Mouse (Mus musculus) c-Kit-positive CD71-negative TER-119-negative erythroid progenitor cells, embryonic 14.5 days (primary cell): ENCODE results near the gene Anxa5.

Experiments
- DNase-seq: peaks from one replicate; pipeline ENCODE4 v3.0.0-alpha.2; 2013; ENCODE audit warnings: low read depth

The Anxa5 gene

DNA sequence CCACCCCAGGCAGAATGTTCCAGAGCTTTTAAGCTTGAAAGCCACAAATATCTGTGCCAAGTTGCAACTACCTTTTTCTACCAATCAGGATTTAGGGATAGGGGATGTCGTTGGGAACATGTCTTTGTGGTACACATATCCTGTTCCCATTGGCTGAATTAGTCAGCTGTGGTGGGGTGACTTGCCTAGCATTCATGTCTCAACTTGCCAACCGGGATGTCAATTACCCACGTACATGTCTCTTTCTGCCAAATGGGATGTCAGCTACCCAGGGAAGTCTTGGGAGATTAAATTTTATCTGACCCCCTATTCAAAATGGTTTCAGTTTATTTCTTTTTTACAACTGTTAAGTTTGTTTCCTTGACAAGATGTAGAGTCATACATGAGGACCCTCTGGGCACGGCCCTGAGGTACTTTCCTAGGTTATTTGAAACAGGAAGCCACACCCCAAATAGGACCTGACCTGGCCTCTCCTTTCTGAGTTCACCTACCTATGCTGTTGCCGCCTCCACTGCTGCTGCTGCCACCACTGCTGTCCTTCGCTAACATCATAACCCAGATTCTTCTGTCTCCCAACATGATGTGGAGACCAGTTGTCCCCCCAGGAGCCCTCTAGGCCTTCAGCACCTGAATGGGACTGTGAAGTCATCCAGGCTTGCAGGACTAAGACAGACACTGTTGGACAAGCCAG lies 13.3 kb upstream of the Anxa5 start:
- no peak for DNase-seq

GRCm38 (mm10) chr3:36488367-36488766 lies 12.7 kb upstream of the Anxa5 start:
- no peak for DNase-seq

- no peak for DNase-seq
Observed at GRCm38 (mm10) chr3:36486881-36487280, 11.2 kb upstream of the Anxa5 start.

- DNase-seq, result no peak
Observed at GRCm38 (mm10) chr3:36486176-36486575, 10.5 kb upstream of the Anxa5 start.

DNA sequence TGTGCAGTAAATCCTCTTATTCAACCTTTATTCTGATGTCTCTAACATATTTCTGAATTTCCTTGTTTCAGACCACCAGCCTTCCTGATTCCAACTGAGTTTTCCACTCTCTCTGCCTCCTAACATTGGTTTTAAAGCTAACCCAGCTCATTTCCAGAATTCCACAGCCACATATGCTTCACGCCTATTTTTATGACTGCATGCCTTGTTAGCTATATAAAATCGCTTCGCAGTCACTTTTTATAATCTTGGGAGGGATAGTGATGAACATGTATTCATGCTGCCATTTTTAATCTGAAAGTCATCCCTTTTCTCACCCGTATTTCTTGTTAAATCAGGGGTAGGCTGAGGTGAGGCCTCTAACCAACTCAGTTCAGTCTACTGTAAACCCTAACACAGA lies 8.6 kb upstream of the Anxa5 start:
- DNase-seq, result no peak

DNA sequence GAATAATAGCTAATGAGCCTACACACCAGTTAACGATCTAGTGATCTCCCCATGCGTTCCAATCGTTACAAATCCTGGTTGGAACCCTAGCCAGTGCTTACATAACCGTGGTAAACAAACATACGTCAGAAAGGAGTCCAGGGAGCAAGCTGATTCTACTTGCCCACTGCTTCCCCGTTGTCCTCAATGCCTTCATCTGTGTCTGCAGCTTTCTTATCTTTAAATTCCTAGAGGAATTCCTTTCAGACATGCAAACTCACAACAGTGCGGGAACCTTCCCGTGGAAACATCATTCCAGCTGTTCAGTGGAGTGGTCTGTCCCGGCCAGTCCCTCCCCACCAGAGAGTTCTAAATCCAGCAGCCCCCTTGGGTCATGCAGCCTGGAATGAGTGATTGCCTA lies 7.2 kb upstream of the Anxa5 start:
- DNase-seq, result no peak

DNA sequence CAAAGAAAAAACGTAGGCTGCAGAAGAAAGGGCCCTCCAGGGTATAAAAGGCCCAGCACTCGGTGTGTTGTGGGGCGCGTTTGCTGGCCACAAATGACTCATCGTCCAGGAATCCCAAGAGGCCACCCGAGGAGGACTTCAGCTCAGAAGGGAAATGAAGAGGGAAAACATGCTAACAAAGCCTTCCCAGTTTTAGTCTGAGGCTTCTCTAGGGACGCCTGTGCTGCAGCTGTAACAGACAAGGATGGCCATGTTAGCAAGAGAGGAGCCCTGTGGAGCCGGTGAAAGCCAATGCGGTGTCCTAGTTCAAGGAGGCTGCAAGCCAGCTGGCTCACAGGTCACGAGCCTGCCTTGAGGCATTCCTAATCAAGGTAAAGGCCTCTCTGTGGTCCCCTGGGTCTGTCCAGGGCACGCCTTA lies 6.1 kb upstream of the Anxa5 start:
- no peak for DNase-seq

DNA sequence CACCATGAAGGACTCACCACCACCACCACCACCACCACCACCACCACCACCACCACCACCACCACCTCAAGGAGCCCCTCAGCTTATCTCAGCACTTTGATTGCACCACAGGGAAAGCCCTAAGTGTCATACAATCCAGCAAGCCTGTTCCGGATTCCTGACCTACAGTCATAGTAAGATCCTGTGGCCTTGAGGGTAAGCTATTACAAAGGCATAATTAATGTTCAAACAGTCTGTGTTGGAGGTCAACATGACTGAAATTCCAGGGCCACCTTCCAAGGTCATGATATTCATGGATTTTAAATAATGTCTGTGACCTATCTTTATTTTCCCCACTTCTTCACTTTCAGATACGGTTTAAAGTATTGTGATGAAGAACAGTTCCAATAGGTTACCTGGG lies 4.8 kb upstream of the Anxa5 start:
- no peak for DNase-seq

DNA sequence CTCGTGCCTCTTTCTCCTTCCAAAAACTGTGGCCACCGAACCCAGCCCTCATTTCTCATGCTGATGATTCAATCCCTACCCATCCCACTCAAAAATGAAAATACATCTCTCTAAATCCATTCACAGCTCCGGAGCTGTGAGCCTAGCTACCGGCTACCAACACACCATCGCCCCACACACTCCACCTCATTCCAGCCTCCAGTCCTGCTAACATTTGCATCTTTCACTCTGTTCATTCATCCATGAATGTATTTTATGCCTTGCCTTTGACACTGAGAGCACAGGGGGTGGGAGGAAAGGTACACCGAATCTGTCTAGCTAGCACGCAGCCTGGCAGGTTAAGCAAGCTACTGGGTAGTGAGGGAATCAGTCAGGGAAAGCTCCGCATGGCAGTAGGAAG lies 3.1 kb upstream of the Anxa5 start:
- no peak for DNase-seq

- no peak for DNase-seq
Observed at GRCm38 (mm10) chr3:36476261-36477155, 814 bp upstream of the Anxa5 start.

GRCm38 (mm10) chr3:36474938-36475483 lies 683 bp downstream of the Anxa5 start:
- DNase-seq, result no peak

DNA sequence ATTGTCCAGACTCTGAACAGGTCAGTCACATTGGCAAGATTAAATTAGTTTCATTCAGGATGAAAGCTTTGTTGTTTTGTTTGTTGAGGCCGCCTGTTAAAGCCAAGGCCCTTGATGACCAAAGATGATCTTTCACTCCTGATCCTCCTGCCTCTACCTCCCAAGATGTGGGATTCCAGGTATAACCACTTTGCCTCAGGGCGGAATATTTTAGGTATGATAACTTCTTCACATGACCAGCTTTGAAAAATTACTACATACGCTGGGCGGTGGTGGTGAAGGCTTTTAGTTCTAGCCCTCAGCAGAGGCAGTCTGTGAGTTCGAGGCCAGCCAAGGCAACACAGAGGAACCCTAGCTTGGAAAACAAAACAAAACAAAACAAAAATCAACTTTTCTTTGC lies 1.3 kb downstream of the Anxa5 start:
- no peak for DNase-seq

DNA sequence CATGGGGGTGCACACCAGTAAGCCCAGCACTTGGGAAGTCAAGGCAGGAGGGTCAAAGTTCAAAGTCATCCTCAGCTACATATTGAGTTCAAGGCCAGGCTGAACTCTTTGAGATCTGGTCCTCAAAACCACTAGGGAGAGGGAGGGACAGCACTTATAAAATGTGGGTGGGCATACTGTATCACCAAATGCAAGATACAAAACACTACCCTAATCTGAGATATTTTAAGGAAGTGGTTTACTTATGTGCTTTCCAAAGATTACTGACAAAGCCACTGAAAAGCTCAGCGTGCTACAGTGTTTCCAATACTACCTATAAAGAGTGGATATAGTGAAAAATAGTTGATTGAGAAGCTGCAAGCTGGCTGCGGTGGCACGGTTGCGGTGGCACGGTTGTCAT lies 2.5 kb downstream of the Anxa5 start:
- no peak for DNase-seq

- no peak for DNase-seq
Observed at GRCm38 (mm10) chr3:36471856-36472255, 3.8 kb downstream of the Anxa5 start.

DNA sequence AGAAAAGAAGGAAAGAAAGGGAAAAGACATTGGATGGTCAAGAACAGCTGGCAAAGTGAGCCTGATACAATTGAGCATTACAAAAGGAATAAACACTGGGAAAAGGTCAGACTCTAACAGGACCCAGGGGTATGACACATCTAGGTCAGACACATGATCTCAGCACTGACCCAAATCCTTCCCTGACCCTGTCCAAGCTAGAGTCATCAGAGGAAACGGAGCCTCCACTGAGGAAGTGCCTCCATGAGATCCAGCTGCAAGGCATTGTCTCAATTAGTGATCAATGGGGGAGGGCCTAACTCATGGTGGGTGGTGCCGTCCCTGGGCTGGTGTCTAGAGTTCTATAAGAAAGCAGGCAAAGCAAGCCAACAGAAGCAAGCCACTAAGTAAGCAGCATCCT lies 6.8 kb downstream of the Anxa5 start:
- DNase-seq, result no peak

DNA sequence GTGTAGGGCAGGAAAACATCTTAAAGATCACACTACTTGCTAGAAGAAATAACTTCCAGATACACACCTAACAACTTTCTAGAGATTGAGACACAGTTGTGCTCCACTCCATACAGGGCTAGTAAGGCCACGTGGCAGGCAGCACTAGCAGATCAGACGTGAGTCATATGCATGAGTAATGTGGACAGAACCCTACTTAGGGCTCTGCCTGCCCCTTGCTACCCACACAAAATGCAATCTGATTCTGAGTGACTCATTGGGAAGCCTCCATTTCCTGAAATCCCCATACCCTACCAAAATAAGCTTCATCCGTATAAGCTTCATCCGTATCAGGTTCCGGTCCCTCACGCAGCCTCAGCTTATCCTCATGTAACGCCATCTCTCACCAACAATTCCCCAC lies 8.1 kb downstream of the Anxa5 start:
- DNase-seq, result no peak

GRCm38 (mm10) chr3:36465538-36465937 lies 10.2 kb downstream of the Anxa5 start:
- no peak for DNase-seq

DNA sequence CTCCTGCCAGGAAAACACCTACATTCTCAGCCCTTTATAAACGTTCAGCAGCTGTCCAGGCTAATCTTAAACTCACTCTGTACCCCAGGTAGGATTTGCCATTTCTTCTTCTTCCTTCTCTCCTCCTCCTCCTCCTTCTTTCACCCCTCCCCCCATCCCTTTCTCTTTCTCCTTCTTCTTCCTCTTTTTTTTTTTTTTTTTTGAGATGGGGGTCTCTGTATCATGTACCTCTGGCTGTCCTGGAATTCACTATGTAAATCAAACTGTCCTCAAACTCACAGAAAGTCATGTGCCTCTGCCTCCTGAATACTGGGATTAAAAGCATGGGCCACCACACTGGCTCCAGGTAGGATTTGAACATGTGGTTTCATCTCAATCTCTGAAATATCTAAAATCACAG lies 13.3 kb downstream of the Anxa5 start:
- DNase-seq, result no peak

DNA sequence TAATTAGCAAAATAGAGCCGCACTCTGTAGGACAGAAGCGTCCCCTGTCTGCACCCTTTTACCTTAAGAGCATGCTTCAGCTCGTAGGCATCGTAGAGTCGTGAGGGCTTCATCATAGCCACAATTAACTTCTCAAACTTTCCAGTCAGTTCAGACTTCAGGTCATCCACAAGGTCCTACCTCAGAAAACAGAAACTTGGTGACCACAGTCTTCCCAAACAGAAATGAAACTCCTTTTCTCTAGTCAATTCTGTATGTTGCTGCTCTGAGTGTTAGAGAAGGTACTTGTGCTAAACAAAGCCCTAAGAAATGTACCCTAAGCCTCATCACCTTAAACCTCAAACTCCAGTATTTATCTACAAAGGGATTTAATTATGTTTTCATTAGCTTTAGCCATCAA lies 13.9 kb downstream of the Anxa5 start:
- no peak for DNase-seq

DNA sequence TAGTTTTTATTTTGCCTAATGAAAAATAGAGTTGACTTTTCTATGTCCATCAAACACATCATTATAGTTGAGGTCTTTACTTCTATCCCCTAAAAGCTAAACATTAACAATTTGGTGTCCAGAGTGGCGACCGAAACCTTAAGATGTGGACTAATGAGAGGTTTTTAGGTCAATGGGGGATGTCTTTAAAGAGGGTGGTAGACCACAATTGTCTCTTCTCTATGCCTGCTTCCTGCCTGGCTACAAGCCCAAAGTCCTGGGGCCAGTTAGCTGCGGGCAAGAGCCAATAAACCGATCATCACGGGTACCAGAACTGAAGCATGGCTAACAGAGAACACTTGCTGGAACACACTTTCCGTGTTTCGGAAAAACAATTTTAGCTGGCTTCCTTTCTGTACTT lies 15.0 kb downstream of the Anxa5 start:
- no peak for DNase-seq

GRCm38 (mm10) chr3:36455566-36455965 lies 20.1 kb downstream of the Anxa5 start:
- no peak for DNase-seq

GRCm38 (mm10) chr3:36455124-36455523 lies 20.6 kb downstream of the Anxa5 start:
- no peak for DNase-seq

DNA sequence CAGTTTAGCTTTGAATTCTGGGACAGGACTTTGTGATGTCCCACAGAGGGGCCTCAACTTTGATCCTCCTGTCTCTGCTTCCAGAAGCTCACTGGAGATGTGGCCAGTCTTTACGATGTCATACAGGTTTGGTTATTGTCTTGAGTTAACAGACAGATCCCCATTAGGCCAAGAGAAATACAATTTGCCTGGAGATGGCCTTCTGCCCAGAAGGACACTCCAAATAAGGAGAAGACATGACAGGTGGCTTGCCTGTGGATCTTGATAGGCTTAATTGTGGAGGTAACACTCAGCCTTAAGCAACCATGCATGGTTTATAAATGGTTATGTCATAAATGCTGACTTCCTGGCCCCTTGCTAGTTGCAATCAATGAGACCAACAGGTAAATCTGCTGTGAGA lies 23.2 kb downstream of the Anxa5 start:
- DNase-seq, result no peak
